Mouse (Mus musculus) stomach, adult 2 months (tissue): Measurements from ENCODE around the gene Olfr457. TPM values are rescaled to one million over a fixed set of nuclear protein-coding genes. Genes with fewer than 3 reads are reported as not detected.

Source experiments
- polyA plus RNA-seq: library from polyadenylated mRNA; depleted of rRNA; stranded (reverse); fragments of >200 nt; gene quantifications from 2 replicates; pipeline ENCODE4 v1.2.3, GENCODE M21; 2012; rRNA removed

Olfr457 gene
- polyA plus RNA-seq: not detected in 2 replicates

GRCm38 (mm10) chr6:42476235-42476634, at the start of gene Olfr457:
Gene Olfr457, minus strand, starts transcription at chr6:42476335.

GRCm38 (mm10) chr6:42487114-42487513, 11.0 kb upstream of the Olfr457 start, which contains the start of gene Olfr456:
Gene Olfr456, minus strand, starts transcription at chr6:42487214.

GRCm38 (mm10) chr6:42465096-42465495, 11.0 kb downstream of the Olfr457 start, which contains the start of gene Olfr458:
Gene Olfr458, minus strand, starts transcription at chr6:42465196.

GRCm38 (mm10) chr6:42434446-42434845, 41.7 kb downstream of the Olfr457 start, which contains the start of gene Tas2r126:
Gene Tas2r126, plus strand, starts transcription at chr6:42434535.

Other genes starting within 250 kb of the Olfr457 start
- 16.7 and 24.8 TPM in 2 replicates for gene Gstk1, start 230.4 kb downstream of the Olfr457 start, polyA plus RNA-seq
- gene Tmem139, start 214.4 kb downstream of the Olfr457 start, polyA plus RNA-seq: 11.0 and 11.8 TPM in 2 replicates
- 10.0 and 18.8 TPM in 2 replicates for gene Casp2, start 211.3 kb downstream of the Olfr457 start, polyA plus RNA-seq
- gene Clcn1, start 189.7 kb downstream of the Olfr457 start, polyA plus RNA-seq: 0.29 and 0.65 TPM in 2 replicates
- 0.09 and 0.14 TPM in 2 replicates for gene Fam131b, start 151.7 kb downstream of the Olfr457 start, polyA plus RNA-seq
- gene Zyx, start 126.7 kb downstream of the Olfr457 start, polyA plus RNA-seq: 107 and 152 TPM in 2 replicates
- gene Epha1, start 103.1 kb downstream of the Olfr457 start, polyA plus RNA-seq: 10.1 and 11.7 TPM in 2 replicates
- gene Tas2r143, start 76.1 kb downstream of the Olfr457 start, polyA plus RNA-seq: 0.12 TPM in 1 of 2 replicates, not detected in the other
- not detected in 2 replicates for gene Tas2r135, start 70.9 kb downstream of the Olfr457 start, polyA plus RNA-seq
- 0.06 and 0.11 TPM in 2 replicates for gene Tas2r126, start 41.8 kb downstream of the Olfr457 start, polyA plus RNA-seq
- gene Olfr458, start 11.1 kb downstream of the Olfr457 start, polyA plus RNA-seq: not detected in 2 replicates
- gene Olfr456, start 10.9 kb upstream of the Olfr457 start, polyA plus RNA-seq: not detected in 2 replicates
- gene Olfr455, start 71.3 kb upstream of the Olfr457 start, polyA plus RNA-seq: not detected in 2 replicates
- not detected in 2 replicates for gene Tcaf3, start 121.4 kb upstream of the Olfr457 start, polyA plus RNA-seq
- 2.4 and 3.3 TPM in 2 replicates for gene Tcaf2, start 168.9 kb upstream of the Olfr457 start, polyA plus RNA-seq
- gene Tcaf1, start 233.8 kb upstream of the Olfr457 start, polyA plus RNA-seq: 3.0 and 3.2 TPM in 2 replicates